Mouse (Mus musculus) ES-E14 (cell line): Measurements from ENCODE around the gene 1700016C15Rik. TPM values are rescaled to one million over a fixed set of nuclear protein-coding genes. Genes with fewer than 3 reads are reported as not detected.

ENCODE experiments used
- DNase-seq: peaks from one replicate; pipeline ENCODE4 v3.0.0-alpha.2; 2013; ENCODE audit warnings: low read depth, low spot score
- H3K27ac ChIP-seq: 2 replicates; pipeline ENCODE4 v1.5.1; 2012; ENCODE audit warnings: low read depth, mild to moderate bottlenecking, low read length, moderate library complexity, mixed read lengths; ENCODE audit not compliant: poor library complexity, insufficient read depth, severe bottlenecking
- H3K36me3 ChIP-seq: 2 replicates; pipeline ENCODE4 v1.6.1; 2012; ENCODE audit warnings: mild to moderate bottlenecking, low read length, moderate library complexity, mixed read lengths; ENCODE audit not compliant: control insufficient read depth, poor library complexity, insufficient read depth, severe bottlenecking
- H3K4me1 ChIP-seq, 2 experiments: fragments of 150-350 bp in 1 of 2; sonication (generic) in 1 of 2; 2 replicates each; pipeline ENCODE4 v1.6.1; 2012; ENCODE audit warnings: low read length in 2 of 2, mild to moderate bottlenecking in 1 of 2, mixed read lengths in 1 of 2; ENCODE audit not compliant: control insufficient read depth in 2 of 2, insufficient read depth in 2 of 2, poor library complexity in 1 of 2
- H3K4me3 ChIP-seq, 2 experiments: fragments of 150-350 bp in 1 of 2; sonication (generic) in 1 of 2; 2 replicates each; pipeline ENCODE4 v1.5.1; 2012; ENCODE audit warnings: low read length in 2 of 2, low read depth in 1 of 2, mild to moderate bottlenecking in 1 of 2, mixed read lengths in 1 of 2; ENCODE audit not compliant: insufficient read depth in 1 of 2, poor library complexity in 1 of 2, severe bottlenecking in 1 of 2
- H3K9ac ChIP-seq: 2 replicates; pipeline ENCODE4 v1.6.1; 2012; ENCODE audit warnings: low read depth, mild to moderate bottlenecking, low read length, mixed read lengths; ENCODE audit not compliant: poor library complexity, insufficient read depth, severe bottlenecking
- H3K9me3 ChIP-seq: fragments of 150-350 bp; sonication (generic); 2 replicates; pipeline ENCODE4 v1.6.1; 2012; ENCODE audit warnings: low read depth, mild to moderate bottlenecking, low read length; ENCODE audit not compliant: control insufficient read depth, insufficient read depth
- CHD2 ChIP-seq: IDR thresholded peaks from 2 replicates; pipeline ENCODE4 v1.6.1; 2014; ENCODE audit warnings: mild to moderate bottlenecking, low read depth, low read length, inconsistent platforms
- HCFC1 ChIP-seq: IDR thresholded peaks from 2 replicates; pipeline ENCODE4 v1.6.1; 2012; ENCODE audit warnings: low read length, inconsistent platforms, borderline replicate concordance; ENCODE audit not compliant: insufficient read depth
- MAFK ChIP-seq: IDR thresholded peaks from 2 replicates; pipeline ENCODE4 v1.6.1; 2014; ENCODE audit warnings: mild to moderate bottlenecking, low read depth, low read length, inconsistent platforms; ENCODE audit not compliant: insufficient read depth
- ZC3H11A ChIP-seq: IDR thresholded peaks from 2 replicates; pipeline ENCODE4 v1.6.1; 2012; ENCODE audit warnings: low read depth, mild to moderate bottlenecking, inconsistent platforms, low read length, borderline replicate concordance
- ZNF384 ChIP-seq: IDR thresholded peaks from 2 replicates; pipeline ENCODE4 v1.6.1; 2012; ENCODE audit warnings: low read depth, low read length, inconsistent platforms
- in situ Hi-C, 2 experiments: fragments of 600-800 bp; cut with MboI; formaldehyde crosslinking; loops; one replicate each; pipeline ENCODE4 v1.15.1; 2025; ENCODE audit warnings: low sequenced_read_pairs in 2 of 2, inconsistent platforms in 1 of 2; ENCODE audit not compliant: unreplicated experiment in 2 of 2
- total RNA-seq: library from RNA; depleted of rRNA; stranded (reverse); fragments of 300-350 nt; gene quantifications from 2 replicates; pipeline ENCODE4 v1.2.3, GENCODE M21; 2012

Gene 1700016C15Rik
- total RNA-seq, 1 experiment: not detected

DNA sequence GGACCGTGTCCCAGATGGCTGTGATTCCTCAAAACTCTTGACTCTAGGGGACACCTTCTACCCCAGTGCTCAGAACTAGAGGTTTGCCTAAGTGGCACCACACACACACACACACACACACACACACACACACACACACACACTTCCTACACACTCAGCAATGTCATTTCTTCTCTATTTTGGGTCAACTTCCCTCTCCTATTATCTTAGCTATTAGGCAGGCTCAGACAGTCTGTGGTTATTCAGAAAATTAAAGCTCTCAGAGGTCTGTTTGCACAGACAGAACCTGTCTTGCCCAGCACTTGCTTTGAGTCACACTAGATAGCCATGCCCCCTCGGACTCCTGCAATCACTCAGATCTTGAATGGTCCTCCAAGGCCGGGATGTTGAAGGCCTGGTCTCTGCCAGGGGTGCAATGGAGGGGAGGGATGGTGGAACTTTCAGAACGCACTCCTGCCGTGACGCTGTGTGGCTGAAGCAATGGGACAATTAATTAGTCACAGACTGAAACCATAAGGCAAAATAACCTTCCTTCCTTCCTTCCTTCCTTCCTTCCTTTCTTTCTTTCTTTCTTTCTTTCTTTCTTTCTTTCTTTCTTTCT lies 8.0 kb downstream of the 1700016C15Rik start:
- Histone ChIP-seq H3K4me3 (no peak overlapping the region), H3K9me3 (no peaks in the 10 kb centered on the region), H3K4me1 (no peaks in the 10 kb centered on the region), H3K9ac (no peak overlapping the region), H3K36me3 (no peaks in the 10 kb centered on the region), H3K27ac (no peak overlapping the region)
- no peak for DNase-seq
- in situ Hi-C loops: no loop called here
- no peak for TF ChIP-seq ZNF384
- no peak for TF ChIP-seq MAFK
- no peak for TF ChIP-seq ZC3H11A
- no peak for TF ChIP-seq CHD2
- TF ChIP-seq HCFC1: no peak

DNA sequence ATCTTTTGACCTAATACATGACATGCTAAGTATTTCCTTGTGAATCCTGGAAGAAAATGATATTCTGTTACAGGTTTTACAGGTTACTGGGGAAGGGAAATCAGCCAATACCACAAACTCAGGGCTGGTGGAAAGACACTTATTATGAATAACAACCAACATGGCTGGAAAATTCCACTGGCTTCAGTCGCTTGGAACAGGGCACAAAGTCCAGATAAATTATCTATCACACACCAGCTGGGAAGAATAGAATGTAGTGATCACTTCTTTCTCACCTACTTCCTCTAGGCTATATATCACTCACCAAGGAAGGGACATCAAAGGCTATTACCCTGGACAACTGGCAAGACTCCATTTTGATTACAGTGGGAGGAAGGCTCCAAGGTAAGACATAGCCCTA lies 11.1 kb downstream of the 1700016C15Rik start:
- H3K27ac ChIP-seq: no peak overlapping the region

DNA sequence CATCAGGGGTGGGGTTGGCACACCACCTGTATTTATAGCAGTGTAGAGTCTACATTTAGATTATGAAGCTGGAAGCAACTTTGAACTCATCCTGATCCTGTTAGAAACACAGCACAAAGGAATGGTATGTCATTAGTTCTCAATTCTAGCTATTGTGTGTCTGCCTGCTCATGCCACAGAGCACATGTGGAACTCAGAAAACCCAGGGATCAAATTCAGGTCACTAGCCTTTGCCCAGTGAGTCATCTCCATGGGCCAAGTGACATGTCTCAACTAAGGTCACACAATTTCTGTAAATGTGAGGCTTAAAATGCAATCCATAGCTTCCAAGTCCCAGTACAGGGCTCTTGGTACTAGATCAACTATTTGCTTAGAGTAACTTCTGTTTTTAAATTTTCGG lies 12.5 kb downstream of the 1700016C15Rik start:
- Histone ChIP-seq H3K27ac (no peak overlapping the region), H3K36me3 (no peaks in the 10 kb centered on the region), H3K9me3 (no peaks in the 10 kb centered on the region), H3K9ac (no peak overlapping the region), H3K4me1 (no peaks in the 10 kb centered on the region), H3K4me3 (no peak overlapping the region)
- no peak for DNase-seq
- TF ChIP-seq ZNF384: no peak
- TF ChIP-seq MAFK: no peak
- no peak for TF ChIP-seq HCFC1
- TF ChIP-seq ZC3H11A: no peak
- TF ChIP-seq CHD2: no peak
- in situ Hi-C loops: no loop called here

More for the DNA sequence above, 11.1 kb downstream of the 1700016C15Rik start:
- Histone ChIP-seq H3K36me3 (no peaks in the 10 kb centered on the region), H3K9me3 (no peaks in the 10 kb centered on the region), H3K4me1 (no peaks in the 10 kb centered on the region), H3K9ac (no peak overlapping the region), H3K4me3 (no peak overlapping the region)
- in situ Hi-C loops: no loop called here
- no peak for DNase-seq
- TF ChIP-seq ZNF384 (no peak), ZC3H11A (no peak), MAFK (no peak), HCFC1 (no peak), CHD2 (no peak)

DNA sequence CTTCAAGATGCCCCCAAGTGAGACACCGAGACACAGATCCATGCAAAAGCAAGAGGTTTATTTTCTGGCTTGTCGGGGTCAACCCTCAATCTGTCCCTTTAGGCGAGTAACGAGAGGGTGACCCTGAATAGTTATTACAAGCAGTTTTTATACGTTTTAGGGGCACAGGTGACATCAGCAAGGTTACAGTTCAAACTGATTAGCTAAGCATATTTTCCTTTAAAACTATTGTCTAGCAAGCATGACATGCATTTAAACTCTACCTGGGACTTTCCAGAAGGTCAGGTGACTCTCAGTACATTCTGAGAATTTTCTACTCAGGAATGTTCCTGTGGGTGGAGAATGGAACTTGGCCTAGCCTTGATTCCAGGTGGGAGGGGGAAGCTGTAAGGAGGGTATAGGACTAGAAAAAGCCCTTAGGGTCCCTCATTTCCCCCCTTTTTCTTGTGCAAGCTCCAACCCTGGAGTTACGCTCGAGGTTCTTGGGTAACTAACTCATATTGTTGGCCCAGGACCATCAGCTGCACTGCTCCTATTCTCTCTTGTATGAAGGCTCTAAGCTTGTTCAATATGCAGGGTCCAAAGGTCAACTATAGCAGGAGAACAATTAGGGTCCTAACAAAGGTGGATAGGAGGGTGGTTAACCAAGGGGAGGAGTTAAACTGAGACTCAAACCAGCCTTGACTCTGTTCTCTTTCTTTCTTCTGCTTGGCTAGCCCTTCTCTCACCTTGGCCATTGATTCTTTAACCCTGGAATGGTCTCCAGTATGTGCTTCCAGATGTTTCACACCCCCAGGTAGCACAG lies 15.1 kb downstream of the 1700016C15Rik start:
- H3K4me1 ChIP-seq: no peaks in the 10 kb centered on the region
- DNase-seq: no peak
- no peak overlapping the region for H3K9ac ChIP-seq
- in situ Hi-C loops: no loop called here
- TF ChIP-seq HCFC1: no peak
- TF ChIP-seq ZC3H11A: no peak
- TF ChIP-seq MAFK: peak; percentile 83
- TF ChIP-seq CHD2: no peak
- no peak overlapping the region for H3K4me3 ChIP-seq
- H3K9me3 ChIP-seq: peaks cover 1% of the 10 kb centered on the region
- no peaks in the 10 kb centered on the region; the same call in 1 of the 2 replicates for H3K36me3 ChIP-seq
- H3K27ac ChIP-seq: no peak overlapping the region
